Mouse (Mus musculus) embryonic facial prominence, embryonic 15.5 days (tissue): ENCODE measurements around the gene Cyp2e1. TPM values are rescaled to one million over a fixed set of nuclear protein-coding genes. Genes with fewer than 3 reads are reported as not detected.
A peak's percentile ranks its signal among the peaks of the same experiment; 100 is the strongest.

Experiments used
- ATAC-seq: fragments of 200-750 bp; cut with Nextera tagmentation; 2 replicates; pipeline ENCODE4 v1.8.0; 2017; ENCODE audit warnings: low read depth, moderate TSS enrichment; ENCODE audit not compliant: insufficient number of reproducible peaks, low FRiP score, low TSS enrichment
- H3K27ac ChIP-seq: fragments of 300-500 bp; sonication (generic); replicated peaks from 2 replicates; pipeline ENCODE4 v1.5.1; 2015; ENCODE audit warnings: mild to moderate bottlenecking, inconsistent platforms
- H3K27me3 ChIP-seq: fragments of 300-500 bp; sonication (generic); 2 replicates; pipeline ENCODE4 v1.6.1; 2015; ENCODE audit warnings: inconsistent platforms
- H3K36me3 ChIP-seq: fragments of 300-500 bp; sonication (generic); 2 replicates; pipeline ENCODE4 v1.6.1; 2015; ENCODE audit warnings: mild to moderate bottlenecking, inconsistent platforms
- H3K4me1 ChIP-seq: fragments of 300-500 bp; sonication (generic); 2 replicates; pipeline ENCODE4 v1.6.1; 2015; ENCODE audit warnings: inconsistent platforms
- H3K4me2 ChIP-seq: fragments of 300-500 bp; sonication (generic); replicated peaks from 2 replicates; pipeline ENCODE4 v1.6.1; 2015; ENCODE audit warnings: mild to moderate bottlenecking, inconsistent platforms
- H3K4me3 ChIP-seq: fragments of 300-500 bp; sonication (generic); replicated peaks from 2 replicates; pipeline ENCODE4 v1.5.1; 2015; ENCODE audit warnings: mild to moderate bottlenecking, inconsistent platforms
- H3K9ac ChIP-seq: fragments of 300-500 bp; sonication (generic); 2 replicates; pipeline ENCODE4 v1.6.1; 2015; ENCODE audit warnings: inconsistent platforms
- H3K9me3 ChIP-seq: fragments of 300-500 bp; sonication (generic); replicated peaks from 2 replicates; pipeline ENCODE4 v1.6.1; 2016; ENCODE audit warnings: inconsistent platforms
- WGBS: fragments of 180-500 bp; shearing (Covaris S2); methylation state at CpG from one replicate; pipeline ENCODE4 v1.1.7; 2015; 5-methylcytosine and 5-hydroxymethylcytosine counted together
- polyA plus RNA-seq: library from polyadenylated mRNA; unstranded; fragments of >200 nt; fragmentation: Nextera tagmentation; extraction: Ambion mirVana; gene quantifications from 2 replicates; pipeline ENCODE4 v1.2.1, GENCODE M21; 2015

The Cyp2e1 gene
- polyA plus RNA-seq, 1 experiment from 2014 or later = not detected

DNA sequence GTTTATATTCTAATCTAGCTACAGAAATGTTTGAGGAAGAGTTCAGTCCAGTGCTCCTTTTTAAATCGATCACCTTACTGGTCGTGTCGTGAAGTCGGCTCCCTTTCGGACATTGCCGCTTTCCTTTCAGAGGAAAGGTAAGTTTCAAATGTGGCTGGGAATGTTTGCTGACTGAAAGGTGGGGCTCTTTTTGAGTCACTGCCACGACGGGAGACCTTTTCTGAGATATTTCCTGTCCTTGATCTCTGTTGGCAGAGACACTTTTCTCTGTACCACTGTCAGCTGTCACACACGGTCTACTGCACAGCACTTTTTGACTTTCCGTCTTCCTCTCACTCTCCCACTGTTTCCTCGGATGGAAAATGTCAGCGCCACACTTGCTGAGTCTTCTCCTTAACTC, 49.3 kb downstream of the Cyp2e1 start:
- Histone ChIP-seq H3K27ac (no peak overlapping the region), H3K9me3 (no peaks in the 10 kb centered on the region), H3K9ac (no peak overlapping the region), H3K36me3 (no peaks in the 10 kb centered on the region), H3K27me3 (no peaks in the 10 kb centered on the region), H3K4me3 (no peak overlapping the region), H3K4me2 (no peak overlapping the region), H3K4me1 (no peaks in the 10 kb centered on the region)
- WGBS = 91% methylated on average over 12 of the region's 12 CpGs
- ATAC-seq = no peak

GRCm38 (mm10) chr7:140820173-140820572, 56.6 kb downstream of the Cyp2e1 start:
- H3K36me3 ChIP-seq = no peaks in the 10 kb centered on the region
- H3K27me3 ChIP-seq = no peaks in the 10 kb centered on the region
- no peak overlapping the region for H3K4me2 ChIP-seq
- H3K9ac ChIP-seq = no peak overlapping the region
- no peaks in the 10 kb centered on the region for H3K9me3 ChIP-seq
- no peak overlapping the region for H3K27ac ChIP-seq
- no peaks in the 10 kb centered on the region for H3K4me1 ChIP-seq
- no peak overlapping the region for H3K4me3 ChIP-seq
- 72% methylated on average over 4 of the region's 4 CpGs for WGBS
- no peak for ATAC-seq

- no peaks in the 10 kb centered on the region for H3K27me3 ChIP-seq
- 35% methylated on average over 5 of the region's 5 CpGs for WGBS
- H3K9ac ChIP-seq = no peak overlapping the region
Observed at GRCm38 (mm10) chr7:140821305-140821652, 57.7 kb downstream of the Cyp2e1 start.

GRCm38 (mm10) chr7:140821653-140822329, 58.3 kb downstream of the Cyp2e1 start, which contains the start of gene Zfp941:
TSS of gene Zfp941 (minus strand) at chr7:140822178.
- Histone ChIP-seq H3K27ac (no peak within 1 kb of the TSS), H3K9ac (no peak within 1 kb of the TSS), H3K4me2 (peak within 1 kb of the TSS; percentile 65), H3K4me1 (no peaks in the 10 kb centered on the region), H3K27me3 (no peaks in the 10 kb centered on the region), H3K9me3 (no peaks in the 10 kb centered on the region), H3K36me3 (no peaks in the 10 kb centered on the region), H3K4me3 (peak within 1 kb of the TSS; percentile 45)
- ATAC-seq = 0 out of 2 replicates have a peak, but pooled peaks have one; percentile 43
- 2% methylated on average over 21 of the region's 21 CpGs for WGBS

More at GRCm38 (mm10) chr7:140821305-140821652, 57.7 kb downstream of the Cyp2e1 start:
- no peaks in the 10 kb centered on the region for H3K4me1 ChIP-seq
- no peak for ATAC-seq
- H3K9me3 ChIP-seq = no peaks in the 10 kb centered on the region
- peak overlapping the region; percentile 65 for H3K4me2 ChIP-seq
- H3K4me3 ChIP-seq = peak overlapping the region; percentile 45
- no peaks in the 10 kb centered on the region for H3K36me3 ChIP-seq
- no peak overlapping the region for H3K27ac ChIP-seq

GRCm38 (mm10) chr7:140822731-140823130, 59.2 kb downstream of the Cyp2e1 start:
- ATAC-seq = no peak
- H3K9ac ChIP-seq = no peak overlapping the region
- H3K9me3 ChIP-seq = no peaks in the 10 kb centered on the region
- H3K4me3 ChIP-seq = no peak overlapping the region
- WGBS = 89% methylated on average over 4 of the region's 4 CpGs
- no peaks in the 10 kb centered on the region for H3K36me3 ChIP-seq
- H3K4me2 ChIP-seq = no peak overlapping the region
- no peak overlapping the region for H3K27ac ChIP-seq
- no peaks in the 10 kb centered on the region for H3K4me1 ChIP-seq
- H3K27me3 ChIP-seq = no peaks in the 10 kb centered on the region

Other genes starting within 250 kb of the Cyp2e1 start
- not detected in 2 replicates for gene Olfr538, start 195.9 kb upstream of the Cyp2e1 start, polyA plus RNA-seq
- not detected in 2 replicates for gene Olfr46, start 162.5 kb upstream of the Cyp2e1 start, polyA plus RNA-seq
- not detected in 2 replicates for gene Olfr61, start 134.8 kb upstream of the Cyp2e1 start, polyA plus RNA-seq
- not detected in 2 replicates for gene Olfr53, start 117.3 kb upstream of the Cyp2e1 start, polyA plus RNA-seq
- gene Olfr539, start 103.8 kb upstream of the Cyp2e1 start, polyA plus RNA-seq = not detected in 2 replicates
- gene Olfr45, start 81.8 kb upstream of the Cyp2e1 start, polyA plus RNA-seq = not detected in 2 replicates
- not detected in 2 replicates for gene Olfr541, start 66.5 kb upstream of the Cyp2e1 start, polyA plus RNA-seq
- 0.19 TPM in 1 of 2 replicates, not detected in the other for gene Syce1, start 24.1 kb downstream of the Cyp2e1 start, polyA plus RNA-seq
- 0.56 and 0.87 TPM in 2 replicates for gene Zfp941, start 58.4 kb downstream of the Cyp2e1 start, polyA plus RNA-seq
- gene Urah, start 71.3 kb downstream of the Cyp2e1 start, polyA plus RNA-seq = 38.8 and 42.6 TPM in 2 replicates
- 2.3 and 8.5 TPM in 2 replicates for gene Scgb1c1, start 81.8 kb downstream of the Cyp2e1 start, polyA plus RNA-seq
- 0.20 and 0.48 TPM in 2 replicates for gene Odf3, start 84.1 kb downstream of the Cyp2e1 start, polyA plus RNA-seq
- gene Gm45785, start 92.6 kb downstream of the Cyp2e1 start, polyA plus RNA-seq = not detected in 2 replicates
- gene Ric8a, start 93.2 kb downstream of the Cyp2e1 start, polyA plus RNA-seq = 78.8 and 86.1 TPM in 2 replicates
- gene Bet1l, start 93.8 kb downstream of the Cyp2e1 start, polyA plus RNA-seq = 64.2 and 67.5 TPM in 2 replicates
- gene Psmd13, start 118.2 kb downstream of the Cyp2e1 start, polyA plus RNA-seq = 206 and 209 TPM in 2 replicates
- 25.1 and 27.4 TPM in 2 replicates for gene Sirt3, start 118.6 kb downstream of the Cyp2e1 start, polyA plus RNA-seq
- gene Cox8b, start 136.7 kb downstream of the Cyp2e1 start, polyA plus RNA-seq = 23.3 and 34.9 TPM in 2 replicates
- 0.07 and 0.25 TPM in 2 replicates for gene Nlrp6, start 157.2 kb downstream of the Cyp2e1 start, polyA plus RNA-seq
- gene Pgghg, start 177.7 kb downstream of the Cyp2e1 start, polyA plus RNA-seq = 26.3 and 29.0 TPM in 2 replicates
- 110 and 112 TPM in 2 replicates for gene Ifitm5, start 186.6 kb downstream of the Cyp2e1 start, polyA plus RNA-seq
- 0.96 TPM in 1 of 2 replicates, not detected in the other for gene Gm45717, start 192.2 kb downstream of the Cyp2e1 start, polyA plus RNA-seq
- 1,542 and 1,589 TPM in 2 replicates for gene Ifitm2, start 192.2 kb downstream of the Cyp2e1 start, polyA plus RNA-seq
- 126 and 137 TPM in 2 replicates for gene Ifitm1, start 203.5 kb downstream of the Cyp2e1 start, polyA plus RNA-seq
- gene Ifitm3, start 247.0 kb downstream of the Cyp2e1 start, polyA plus RNA-seq = 197 and 204 TPM in 2 replicates